Mouse (Mus musculus): ENCODE data around the gene Vapa. TPM values are rescaled to one million over a fixed set of nuclear protein-coding genes. Genes with fewer than 3 reads are reported as not detected.

Vapa gene
- total and polyA plus RNA-seq, 3 experiments, result 56.7 to 507 (median 85.3) TPM

DNA sequence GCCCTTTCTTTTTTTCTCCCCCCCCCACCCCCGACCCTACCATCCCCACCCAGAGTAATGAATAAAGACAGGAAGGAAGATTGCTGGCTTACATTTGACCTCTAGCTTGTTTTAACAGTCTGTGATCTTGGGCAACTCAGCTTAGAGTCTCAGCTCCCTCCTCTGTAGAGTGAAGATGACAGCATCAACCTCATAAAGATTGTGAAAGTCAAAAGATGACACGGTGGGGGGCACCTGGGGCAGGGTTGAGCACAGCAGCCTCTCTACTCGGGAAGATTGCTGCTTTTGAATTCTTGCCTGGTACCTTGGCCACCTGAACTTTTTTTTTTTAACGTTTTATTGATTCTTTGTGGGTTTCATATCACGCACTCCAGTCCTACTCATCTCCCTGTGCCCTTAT is 34.6 kb upstream of the Vapa start:
- no peaks in the 10 kb centered on the region for H3K36me3 ChIP-seq (ENCODE audit: control insufficient read depth in 1 of 2, insufficient read depth in 2 of 2, low read length in 2 of 2)
- H3K27me3 ChIP-seq (ENCODE audit: control insufficient read depth in 1 of 2, insufficient read depth in 2 of 2, low read length in 2 of 2), result no peaks in the 10 kb centered on the region
- no peak overlapping the region for H3K9ac ChIP-seq (ENCODE audit: control insufficient read depth, low read depth, low read length, poor library complexity, severe bottlenecking)
- H3K27ac ChIP-seq (ENCODE audit: control insufficient read depth, low read depth, low read length), result no peak overlapping the region
- no peaks in the 10 kb centered on the region for H3K4me1 ChIP-seq (ENCODE audit: control insufficient read depth in 1 of 2, insufficient read depth in 2 of 2, low read length in 2 of 2)
- DNase-seq (ENCODE audit: low read depth, low spot score), result no peak
- H3K9me3 ChIP-seq (replicated peaks; ENCODE audit: insufficient read depth, low read length), result no peaks in the 10 kb centered on the region
- TF ChIP-seq UBTF (IDR thresholded peaks at IDR 0.05; ENCODE audit: borderline replicate concordance, insufficient read depth, low read depth, low read length) (no peak), CHD1 (IDR thresholded peaks at IDR 0.05; ENCODE audit: low read depth, low read length) (no peak), ZC3H11A (IDR thresholded peaks at IDR 0.05; ENCODE audit: low read depth, low read length) (no peak), JUND (IDR thresholded peaks at IDR 0.05; ENCODE audit: low read depth, low read length) (no peak)
- no peak overlapping the region for H3K4me3 ChIP-seq (ENCODE audit: control insufficient read depth in 1 of 2, insufficient read depth in 1 of 2, low read depth in 2 of 2, low read length in 2 of 2)
- H3K79me2 ChIP-seq (ENCODE audit: control insufficient read depth, insufficient read depth, low read length, poor library complexity), result no peaks in the 10 kb centered on the region

DNA sequence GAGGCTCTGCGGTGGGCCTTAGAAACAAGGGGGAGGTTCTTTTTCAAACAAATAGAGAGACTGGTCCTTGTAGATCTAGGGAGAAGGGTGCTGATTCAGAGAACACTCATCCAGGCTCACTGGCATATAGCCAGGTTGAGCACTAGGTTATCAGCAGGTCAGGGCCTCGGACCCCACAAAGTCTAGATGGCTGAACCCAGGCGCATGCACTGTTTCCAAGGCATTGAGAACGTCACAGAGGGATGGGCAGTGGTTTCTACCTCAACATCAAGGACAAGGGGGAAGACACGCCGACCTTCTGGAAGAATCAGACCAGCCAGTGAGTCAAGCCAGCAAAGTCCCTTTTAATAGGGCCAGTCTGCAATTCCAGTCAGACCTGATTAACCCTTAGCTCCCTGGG is 33.9 kb upstream of the Vapa start:
- Histone ChIP-seq H3K4me3 (ENCODE audit: control insufficient read depth in 1 of 2, insufficient read depth in 1 of 2, low read depth in 2 of 2, low read length in 2 of 2) (no peak overlapping the region), H3K27me3 (ENCODE audit: control insufficient read depth in 1 of 2, insufficient read depth in 2 of 2, low read length in 2 of 2) (no peaks in the 10 kb centered on the region), H3K9ac (ENCODE audit: control insufficient read depth, low read depth, low read length, poor library complexity, severe bottlenecking) (no peak overlapping the region), H3K9me3 (replicated peaks; ENCODE audit: insufficient read depth, low read length) (no peaks in the 10 kb centered on the region), H3K4me1 (ENCODE audit: control insufficient read depth in 1 of 2, insufficient read depth in 2 of 2, low read length in 2 of 2) (no peaks in the 10 kb centered on the region), H3K79me2 (ENCODE audit: control insufficient read depth, insufficient read depth, low read length, poor library complexity) (no peaks in the 10 kb centered on the region), H3K36me3 (ENCODE audit: control insufficient read depth in 1 of 2, insufficient read depth in 2 of 2, low read length in 2 of 2) (no peaks in the 10 kb centered on the region), H3K27ac (ENCODE audit: control insufficient read depth, low read depth, low read length) (no peak overlapping the region)
- no peak for DNase-seq (ENCODE audit: low read depth, low spot score)
- TF ChIP-seq NELFE (IDR thresholded peaks at IDR 0.05; ENCODE audit: low read depth, low read length), result no peak
- no peak for TF ChIP-seq ZC3H11A (IDR thresholded peaks at IDR 0.05; ENCODE audit: low read depth, low read length)
- no peak for TF ChIP-seq MYB (IDR thresholded peaks at IDR 0.05; ENCODE audit: low read depth, low read length)
- no peak for TF ChIP-seq MAZ (IDR thresholded peaks at IDR 0.05; ENCODE audit: low read depth, low read length)
- no peak for TF ChIP-seq CHD2 (IDR thresholded peaks at IDR 0.05; ENCODE audit: low read length)
- TF ChIP-seq EP300 (IDR thresholded peaks at IDR 0.05; ENCODE audit: low read depth in 1 of 2, low read length in 2 of 2), result no peak
- no peak for TF ChIP-seq MYC (IDR thresholded peaks at IDR 0.05; ENCODE audit: low read depth, low read length)
- no peak for TF ChIP-seq MAX (IDR thresholded peaks at IDR 0.05; ENCODE audit: low read length)
- no peak for TF ChIP-seq SIN3A (IDR thresholded peaks at IDR 0.05; ENCODE audit: low read length)
- TF ChIP-seq GATA1 (IDR thresholded peaks at IDR 0.05; ENCODE audit: low read depth, low read length), result no peak
- no peak for TF ChIP-seq USF2 (IDR thresholded peaks at IDR 0.05; ENCODE audit: borderline replicate concordance in 1 of 2, insufficient read depth in 1 of 2, low read depth in 1 of 2, low read length in 2 of 2)
- no peak for TF ChIP-seq CHD1 (IDR thresholded peaks at IDR 0.05; ENCODE audit: low read depth, low read length)
- TF ChIP-seq ZKSCAN1 (IDR thresholded peaks at IDR 0.05; ENCODE audit: low read depth, low read length), result no peak
- TF ChIP-seq E2F4 (IDR thresholded peaks at IDR 0.05; ENCODE audit: borderline replicate concordance, low read depth, low read length), result no peak
- TF ChIP-seq ELF1 (IDR thresholded peaks at IDR 0.05; ENCODE audit: low read depth, low read length), result no peak
- TF ChIP-seq ZNF384 (IDR thresholded peaks at IDR 0.05; ENCODE audit: low read depth, low read length), result no peak
- TF ChIP-seq TAL1 (IDR thresholded peaks at IDR 0.05; ENCODE audit: low read length), result no peak
